Mouse (Mus musculus): ENCODE measurements around the gene Prkca. TPM values are rescaled to one million over a fixed set of nuclear protein-coding genes. Genes with fewer than 3 reads are reported as not detected.
A peak's percentile ranks its signal among the peaks of the same experiment; 100 is the strongest.

Prkca gene
- polyA plus RNA-seq, 1 experiment from 2014 or later = 7.8 TPM

GRCm38 (mm10) chr11:108153997-108154841, 189.5 kb downstream of the Prkca start:
- ATAC-seq (ENCODE audit: insufficient number of reproducible peaks, insufficient read depth, low FRiP score, low TSS enrichment, low read depth) = no peak
- Histone ChIP-seq H3K9ac (replicated peaks) (no peak overlapping the region), H3K27ac (no peak overlapping the region), H3K4me1 (replicated peaks) (peaks cover 52% of the 10 kb centered on the region), H3K4me3 (replicated peaks) (no peak overlapping the region), H3K27me3 (no peaks in the 10 kb centered on the region), H3K9me3 (peaks cover 5% of the 10 kb centered on the region; the same call in 1 of the 2 replicates), H3K36me3 (no peaks in the 10 kb centered on the region), H3K4me2 (no peak overlapping the region)
- 87% methylated on average over 9 of the region's 9 CpGs for WGBS

DNA sequence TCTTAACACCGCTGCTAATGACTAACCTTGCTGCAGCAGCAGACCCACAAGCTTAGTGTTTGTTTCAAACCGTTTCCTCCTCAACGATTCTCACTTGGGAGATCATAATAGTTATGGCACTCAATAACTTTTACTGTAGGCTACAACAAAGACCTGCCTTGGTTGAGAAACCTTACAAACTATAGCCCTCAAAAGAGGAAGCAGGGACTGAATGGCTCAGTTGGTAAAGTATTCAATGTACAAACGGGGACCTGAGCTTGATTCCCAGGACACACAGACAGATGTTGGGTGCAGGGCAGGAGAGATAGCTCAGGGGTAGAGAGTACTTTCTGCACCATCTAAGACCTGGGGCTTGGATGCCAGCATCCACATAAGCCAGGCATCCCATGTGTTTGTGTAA, 191.1 kb downstream of the Prkca start:
- Histone ChIP-seq H3K27me3 (no peaks in the 10 kb centered on the region), H3K27ac (peak overlapping the region; percentile 4; the same call in 1 of the 2 replicates), H3K36me3 (no peaks in the 10 kb centered on the region), H3K4me3 (replicated peaks) (no peak overlapping the region), H3K4me2 (no peak overlapping the region), H3K9me3 (no peaks in the 10 kb centered on the region), H3K9ac (replicated peaks) (no peak overlapping the region), H3K4me1 (replicated peaks) (peaks cover 66% of the 10 kb centered on the region)
- 39% methylated on average over 4 of the region's 4 CpGs for WGBS
- ATAC-seq (ENCODE audit: insufficient number of reproducible peaks, insufficient read depth, low FRiP score, low TSS enrichment, low read depth) = no peak

- Histone ChIP-seq H3K9me3 (no peaks in the 10 kb centered on the region), H3K27ac (peak overlapping the region; percentile 60), H3K36me3 (no peaks in the 10 kb centered on the region), H3K4me1 (replicated peaks) (peaks cover 66% of the 10 kb centered on the region), H3K4me3 (replicated peaks) (no peak overlapping the region), H3K4me2 (no peak overlapping the region), H3K9ac (replicated peaks) (no peak overlapping the region), H3K27me3 (no peaks in the 10 kb centered on the region)
- WGBS = 53% methylated on average over 7 of the region's 7 CpGs
- ATAC-seq (ENCODE audit: insufficient number of reproducible peaks, insufficient read depth, low FRiP score, low TSS enrichment, low read depth) = no peak
Measured at GRCm38 (mm10) chr11:108150410-108150809, 193.3 kb downstream of the Prkca start.

DNA sequence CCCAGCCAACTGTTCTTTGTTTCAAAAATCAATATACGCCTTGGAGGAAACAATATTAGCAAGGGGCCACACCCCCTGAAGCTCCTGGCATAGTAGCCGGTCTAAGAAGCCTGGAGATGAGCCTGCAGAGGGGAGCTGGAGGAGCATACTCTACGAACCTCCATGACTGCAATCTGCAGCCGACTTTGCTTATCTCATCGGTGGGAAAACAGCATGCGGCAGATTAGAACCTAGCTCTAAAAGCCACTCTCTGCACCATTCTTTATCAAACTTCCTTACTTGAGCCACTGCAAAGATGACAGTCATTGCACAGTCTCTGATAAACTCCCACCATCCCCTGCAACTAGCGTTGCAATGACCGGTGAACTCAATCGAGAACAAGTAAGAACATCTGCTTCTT, 194.5 kb downstream of the Prkca start:
- no peak overlapping the region for H3K4me3 ChIP-seq (replicated peaks)
- no peak for ATAC-seq (ENCODE audit: insufficient number of reproducible peaks, insufficient read depth, low FRiP score, low TSS enrichment, low read depth)
- no peaks in the 10 kb centered on the region for H3K9me3 ChIP-seq
- WGBS = 81% methylated on average over 9 of the region's 9 CpGs
- H3K9ac ChIP-seq (replicated peaks) = no peak overlapping the region
- H3K4me1 ChIP-seq (replicated peaks) = peaks cover 66% of the 10 kb centered on the region
- H3K4me2 ChIP-seq = no peak overlapping the region
- H3K36me3 ChIP-seq = no peaks in the 10 kb centered on the region
- H3K27ac ChIP-seq = peak overlapping the region; percentile 1; the same call in 1 of the 2 replicates
- H3K27me3 ChIP-seq = no peaks in the 10 kb centered on the region

GRCm38 (mm10) chr11:108148491-108148890, 195.2 kb downstream of the Prkca start:
- no peaks in the 10 kb centered on the region for H3K27me3 ChIP-seq
- no peak overlapping the region for H3K4me3 ChIP-seq (replicated peaks)
- no peaks in the 10 kb centered on the region for H3K36me3 ChIP-seq
- H3K4me1 ChIP-seq (replicated peaks) = peaks cover 60% of the 10 kb centered on the region
- 0 out of 2 replicates have a peak overlapping the region, but pooled peaks have one; percentile 15 for H3K4me2 ChIP-seq
- 0 out of 2 replicates have a peak overlapping the region, but pooled peaks have one; percentile 1 for H3K27ac ChIP-seq
- no peaks in the 10 kb centered on the region for H3K9me3 ChIP-seq
- 25% methylated on average over 4 of the region's 4 CpGs for WGBS
- H3K9ac ChIP-seq (replicated peaks) = no peak overlapping the region
- no peak; the same call in 1 of the 2 replicates for ATAC-seq (ENCODE audit: insufficient number of reproducible peaks, insufficient read depth, low FRiP score, low TSS enrichment, low read depth)

GRCm38 (mm10) chr11:108145752-108146496, 197.8 kb downstream of the Prkca start:
- no peak overlapping the region for H3K27ac ChIP-seq
- no peaks in the 10 kb centered on the region for H3K27me3 ChIP-seq
- no peaks in the 10 kb centered on the region for H3K36me3 ChIP-seq

GRCm38 (mm10) chr11:108145128-108145527, 198.6 kb downstream of the Prkca start:
- peaks cover 26% of the 10 kb centered on the region for H3K4me1 ChIP-seq (replicated peaks)
- no peak overlapping the region for H3K4me2 ChIP-seq
- no peak overlapping the region for H3K9ac ChIP-seq (replicated peaks)
- whole genome bisulfite sequencing = 79% methylated on average over 8 of the region's 8 CpGs
- H3K36me3 ChIP-seq = no peaks in the 10 kb centered on the region
- H3K9me3 ChIP-seq = no peaks in the 10 kb centered on the region
- H3K27ac ChIP-seq = no peak overlapping the region
- no peak overlapping the region for H3K4me3 ChIP-seq (replicated peaks)
- H3K27me3 ChIP-seq = no peaks in the 10 kb centered on the region
- no peak for ATAC-seq (ENCODE audit: insufficient number of reproducible peaks, insufficient read depth, low FRiP score, low TSS enrichment, low read depth)

More at GRCm38 (mm10) chr11:108145752-108146496, 197.8 kb downstream of the Prkca start:
- no peaks in the 10 kb centered on the region for H3K9me3 ChIP-seq
- no peak overlapping the region for H3K9ac ChIP-seq (replicated peaks)
- no peak overlapping the region for H3K4me2 ChIP-seq
- ATAC-seq (ENCODE audit: insufficient number of reproducible peaks, insufficient read depth, low FRiP score, low TSS enrichment, low read depth) = no peak
- WGBS = 91% methylated on average over 13 of the region's 13 CpGs
- peaks cover 34% of the 10 kb centered on the region for H3K4me1 ChIP-seq (replicated peaks)
- no peak overlapping the region for H3K4me3 ChIP-seq (replicated peaks)

GRCm38 (mm10) chr11:108143739-108144138, 200.0 kb downstream of the Prkca start:
- Histone ChIP-seq H3K27ac (no peak overlapping the region), H3K4me2 (no peak overlapping the region), H3K4me1 (replicated peaks) (peaks cover 17% of the 10 kb centered on the region), H3K36me3 (no peaks in the 10 kb centered on the region), H3K27me3 (no peaks in the 10 kb centered on the region), H3K4me3 (replicated peaks) (no peak overlapping the region), H3K9me3 (no peaks in the 10 kb centered on the region), H3K9ac (replicated peaks) (no peak overlapping the region)
- 86% methylated on average over 2 of the region's 2 CpGs for WGBS
- ATAC-seq (ENCODE audit: insufficient number of reproducible peaks, insufficient read depth, low FRiP score, low TSS enrichment, low read depth) = no peak

- WGBS = 79% methylated on average over 7 of the region's 7 CpGs
- H3K27ac ChIP-seq = no peak overlapping the region
- no peaks in the 10 kb centered on the region for H3K36me3 ChIP-seq
- H3K4me2 ChIP-seq = no peak overlapping the region
- no peaks in the 10 kb centered on the region for H3K27me3 ChIP-seq
- no peak overlapping the region for H3K4me3 ChIP-seq (replicated peaks)
- H3K9me3 ChIP-seq = no peaks in the 10 kb centered on the region
- H3K4me1 ChIP-seq (replicated peaks) = peaks cover 8% of the 10 kb centered on the region; the same call in 1 of the 2 replicates
- no peak overlapping the region for H3K9ac ChIP-seq (replicated peaks)
- ATAC-seq (ENCODE audit: insufficient number of reproducible peaks, insufficient read depth, low FRiP score, low TSS enrichment, low read depth) = no peak
Measured at GRCm38 (mm10) chr11:108140028-108140427, 203.7 kb downstream of the Prkca start.

GRCm38 (mm10) chr11:108136341-108136740, 207.4 kb downstream of the Prkca start:
- 72% methylated on average over 3 of the region's 3 CpGs for WGBS
- no peak overlapping the region for H3K4me3 ChIP-seq (replicated peaks)
- H3K27ac ChIP-seq = peak overlapping the region; percentile 8; the same call in 1 of the 2 replicates
- no peaks in the 10 kb centered on the region for H3K9me3 ChIP-seq
- H3K36me3 ChIP-seq = no peaks in the 10 kb centered on the region
- no peaks in the 10 kb centered on the region for H3K27me3 ChIP-seq
- peaks cover 8% of the 10 kb centered on the region; the same call in 1 of the 2 replicates for H3K4me1 ChIP-seq (replicated peaks)
- no peak overlapping the region for H3K4me2 ChIP-seq
- H3K9ac ChIP-seq (replicated peaks) = no peak overlapping the region
- ATAC-seq (ENCODE audit: insufficient number of reproducible peaks, insufficient read depth, low FRiP score, low TSS enrichment, low read depth) = no peak

All from limb, embryonic 12.5 days (tissue).